Mouse (Mus musculus) layer of hippocampus, postnatal 25 days (tissue): ENCODE measurements around the gene Sgsh. TPM values are rescaled to one million over a fixed set of nuclear protein-coding genes. Genes with fewer than 3 reads are reported as not detected.

Experiments
- DNase-seq, 2 experiments: peaks; one replicate each; pipeline ENCODE4 v3.0.0; 2022; ENCODE audit warnings: mixed read lengths in 2 of 2, low spot score in 1 of 2; ENCODE audit errors: extremely low spot score in 1 of 2
- total RNA-seq, 2 experiments: library from RNA; stranded (reverse); gene quantifications; 2 replicates each; pipeline ENCODE4 v1.2.3; 2021

The Sgsh gene
- total RNA-seq, 2 experiments from 2014 or later = 5.0 to 5.1 TPM

- no peak for DNase-seq
Measured at GRCm38 (mm10) chr11:119378551-119378950, 23.2 kb upstream of the Sgsh start.

GRCm38 (mm10) chr11:119377326-119377725, 22.0 kb upstream of the Sgsh start:
- no peak for DNase-seq

GRCm38 (mm10) chr11:119375425-119375824, 20.1 kb upstream of the Sgsh start:
- DNase-seq = no peak

GRCm38 (mm10) chr11:119363534-119364145, 8.3 kb upstream of the Sgsh start:
- DNase-seq = peak; percentile 47 to 63

- no peak for DNase-seq
Measured at GRCm38 (mm10) chr11:119362769-119363533, 7.6 kb upstream of the Sgsh start.

- no peak for DNase-seq
Measured at GRCm38 (mm10) chr11:119359089-119359488, 3.8 kb upstream of the Sgsh start.

GRCm38 (mm10) chr11:119354798-119355442, 416 bp downstream of the Sgsh start:
- DNase-seq = no peak

- no peak for DNase-seq
Measured at GRCm38 (mm10) chr11:119353946-119354345, 1.4 kb downstream of the Sgsh start.

GRCm38 (mm10) chr11:119352113-119352512, 3.2 kb downstream of the Sgsh start:
- no peak for DNase-seq

- no peak for DNase-seq
Measured at GRCm38 (mm10) chr11:119347125-119347524, 8.2 kb downstream of the Sgsh start.

GRCm38 (mm10) chr11:119344865-119345264, 10.5 kb downstream of the Sgsh start:
- no peak for DNase-seq

- DNase-seq = no peak
Measured at GRCm38 (mm10) chr11:119344178-119344577, 11.2 kb downstream of the Sgsh start.

- DNase-seq = peak; percentile 54 to 80
Measured at GRCm38 (mm10) chr11:119339637-119340036, 15.7 kb downstream of the Sgsh start.

- DNase-seq = no peak
Measured at GRCm38 (mm10) chr11:119339179-119339578, 16.2 kb downstream of the Sgsh start.

- DNase-seq = no peak
Measured at GRCm38 (mm10) chr11:119338271-119339059, 16.9 kb downstream of the Sgsh start.

- no peak for DNase-seq
Measured at GRCm38 (mm10) chr11:119331970-119332369, 23.4 kb downstream of the Sgsh start.

- DNase-seq = no peak
Measured at GRCm38 (mm10) chr11:119330592-119330991, 24.7 kb downstream of the Sgsh start.

- no peak for DNase-seq
Measured at GRCm38 (mm10) chr11:119325068-119325467, 30.3 kb downstream of the Sgsh start.

GRCm38 (mm10) chr11:119322521-119322920, 32.8 kb downstream of the Sgsh start:
- no peak for DNase-seq

- DNase-seq = no peak
Measured at GRCm38 (mm10) chr11:119316720-119317119, 38.6 kb downstream of the Sgsh start.
